Mouse (Mus musculus) C2C12 (cell line): ENCODE results near the gene Gm20388.

ENCODE experiments used
- CEBPB ChIP-seq: IDR thresholded peaks from one replicate; pipeline ENCODE4 v1.6.1; 2011; ENCODE audit warnings: low read depth, mild to moderate bottlenecking, control low read depth, moderate library complexity
- CTCF ChIP-seq: IDR thresholded peaks from one replicate; pipeline ENCODE4 v1.5.1; 2011; ENCODE audit not compliant: control insufficient read depth, insufficient read depth, insufficient read length
- MAX ChIP-seq: IDR thresholded peaks from one replicate; pipeline ENCODE4 v1.6.1; 2011; ENCODE audit warnings: mild to moderate bottlenecking, control low read depth
- MYOG ChIP-seq: IDR thresholded peaks from one replicate; pipeline ENCODE4 v1.6.1; 2011; ENCODE audit not compliant: control insufficient read depth, insufficient read length; ENCODE audit errors: extremely low read depth
- USF1 ChIP-seq: IDR thresholded peaks from one replicate; pipeline ENCODE4 v1.6.1; 2011; ENCODE audit warnings: low read depth, mild to moderate bottlenecking, control low read depth, moderate library complexity

GRCm38 (mm10) chr8:121104049-121104818, 1193.6 kb downstream of the Gm20388 start:
- TF ChIP-seq CTCF (peak; percentile 95), MAX (no peak), USF1 (no peak), CEBPB (no peak), MYOG (no peak)
